Mouse (Mus musculus): ENCODE results near the gene Optc. TPM values are rescaled to one million over a fixed set of nuclear protein-coding genes. Genes with fewer than 3 reads are reported as not detected.

The Optc gene
- polyA plus RNA-seq, 1 experiment from 2014 or later: 0.39 TPM

GRCm38 (mm10) chr1:133881813-133882212 is 26.0 kb downstream of the Optc start:
- TF ChIP-seq CTCF (IDR thresholded peaks at IDR 0.05; ENCODE audit: low read depth): no peak
- DNase-seq (ENCODE audit: low spot score): no peak
- 0 out of 2 replicates have a peak overlapping the region, but pooled peaks have one; percentile 31 for H3K27ac ChIP-seq

GRCm38 (mm10) chr1:133878825-133879423 is 28.9 kb downstream of the Optc start:
- Histone ChIP-seq H3K4me1 (replicated peaks; ENCODE audit: insufficient read depth, low read length) (peaks cover 7% of the 10 kb centered on the region; the same call in 1 of the 2 replicates), H3K36me3 (ENCODE audit: insufficient read depth, low read length) (no peaks in the 10 kb centered on the region), H3K9me3 (replicated peaks; ENCODE audit: low read length) (no peaks in the 10 kb centered on the region), H3K27me3 (ENCODE audit: insufficient read depth, low read length) (no peaks in the 10 kb centered on the region), H3K4me3 (replicated peaks; ENCODE audit: low read depth, low read length) (no peak overlapping the region), H3K4me2 (ENCODE audit: low read length) (no peak overlapping the region), H3K27ac (no peak overlapping the region), H3K9ac (ENCODE audit: low read depth, low read length) (no peak overlapping the region)
- TF ChIP-seq CTCF (IDR thresholded peaks at IDR 0.05; ENCODE audit: low read depth): no peak
- DNase-seq (ENCODE audit: low spot score): peak; percentile 75
- WGBS: 30% methylated on average over 12 of the region's 12 CpGs
- no peak; the same call in 1 of the 2 replicates for ATAC-seq (replicated peaks; ENCODE audit: low FRiP score, low read depth)

More at GRCm38 (mm10) chr1:133881813-133882212, 26.0 kb downstream of the Optc start:
- ATAC-seq (replicated peaks; ENCODE audit: low FRiP score, low read depth): no peak
- Histone ChIP-seq H3K4me2 (ENCODE audit: low read length) (no peak overlapping the region), H3K9ac (ENCODE audit: low read depth, low read length) (no peak overlapping the region), H3K27me3 (ENCODE audit: insufficient read depth, low read length) (no peaks in the 10 kb centered on the region), H3K9me3 (replicated peaks; ENCODE audit: low read length) (no peaks in the 10 kb centered on the region), H3K4me1 (replicated peaks; ENCODE audit: insufficient read depth, low read length) (peaks cover 16% of the 10 kb centered on the region), H3K36me3 (ENCODE audit: insufficient read depth, low read length) (no peaks in the 10 kb centered on the region), H3K4me3 (replicated peaks; ENCODE audit: low read depth, low read length) (no peak overlapping the region)
- WGBS: 42% methylated on average over 6 of the region's 6 CpGs

- peak; percentile 60 for ATAC-seq (replicated peaks; ENCODE audit: low FRiP score, low read depth)
- Histone ChIP-seq H3K27ac (no peak overlapping the region), H3K4me3 (replicated peaks; ENCODE audit: low read depth, low read length) (no peak overlapping the region)
These were observed 30.9 kb downstream of the Optc start for GRCm38 (mm10) chr1:133876936-133877335.

GRCm38 (mm10) chr1:133873086-133873813 is 34.5 kb downstream of the Optc start:
- no peaks in the 10 kb centered on the region for H3K4me1 ChIP-seq (replicated peaks; ENCODE audit: insufficient read depth, low read length)
- no peak for TF ChIP-seq CTCF (IDR thresholded peaks at IDR 0.05; ENCODE audit: low read depth)
- no peaks in the 10 kb centered on the region for H3K36me3 ChIP-seq (ENCODE audit: insufficient read depth, low read length)
- H3K27ac ChIP-seq: no peak overlapping the region
- DNase-seq (ENCODE audit: low spot score): no peak
- WGBS: 82% methylated on average over 6 of the region's 6 CpGs
- no peaks in the 10 kb centered on the region for H3K9me3 ChIP-seq (replicated peaks; ENCODE audit: low read length)
- ATAC-seq (replicated peaks; ENCODE audit: low FRiP score, low read depth): no peak
- no peak overlapping the region for H3K4me2 ChIP-seq (ENCODE audit: low read length)
- no peak overlapping the region for H3K9ac ChIP-seq (ENCODE audit: low read depth, low read length)
- no peaks in the 10 kb centered on the region for H3K27me3 ChIP-seq (ENCODE audit: insufficient read depth, low read length)
- no peak overlapping the region for H3K4me3 ChIP-seq (replicated peaks; ENCODE audit: low read depth, low read length)

More at GRCm38 (mm10) chr1:133876936-133877335, 30.9 kb downstream of the Optc start:
- Histone ChIP-seq H3K9me3 (replicated peaks; ENCODE audit: low read length) (no peaks in the 10 kb centered on the region), H3K36me3 (ENCODE audit: insufficient read depth, low read length) (no peaks in the 10 kb centered on the region), H3K4me2 (ENCODE audit: low read length) (no peak overlapping the region), H3K9ac (ENCODE audit: low read depth, low read length) (no peak overlapping the region), H3K4me1 (replicated peaks; ENCODE audit: insufficient read depth, low read length) (peaks cover 4% of the 10 kb centered on the region; the same call in 1 of the 2 replicates), H3K27me3 (ENCODE audit: insufficient read depth, low read length) (no peaks in the 10 kb centered on the region)
- no peak for TF ChIP-seq CTCF (IDR thresholded peaks at IDR 0.05; ENCODE audit: low read depth)
- DNase-seq (ENCODE audit: low spot score): no peak
- WGBS: 66% methylated on average over 7 of the region's 7 CpGs

GRCm38 (mm10) chr1:133871241-133871640 is 36.6 kb downstream of the Optc start:
- Histone ChIP-seq H3K9me3 (replicated peaks; ENCODE audit: low read length) (no peaks in the 10 kb centered on the region), H3K36me3 (ENCODE audit: insufficient read depth, low read length) (no peaks in the 10 kb centered on the region), H3K27me3 (ENCODE audit: insufficient read depth, low read length) (no peaks in the 10 kb centered on the region), H3K4me1 (replicated peaks; ENCODE audit: insufficient read depth, low read length) (no peaks in the 10 kb centered on the region), H3K4me2 (ENCODE audit: low read length) (no peak overlapping the region), H3K9ac (ENCODE audit: low read depth, low read length) (no peak overlapping the region), H3K4me3 (replicated peaks; ENCODE audit: low read depth, low read length) (no peak overlapping the region), H3K27ac (no peak overlapping the region)
- DNase-seq (ENCODE audit: low spot score): no peak
- WGBS: 78% methylated on average over 10 of the region's 10 CpGs
- no peak for TF ChIP-seq CTCF (IDR thresholded peaks at IDR 0.05; ENCODE audit: low read depth)
- no peak for ATAC-seq (replicated peaks; ENCODE audit: low FRiP score, low read depth)

GRCm38 (mm10) chr1:133869221-133869620 is 38.6 kb downstream of the Optc start:
- no peak overlapping the region for H3K27ac ChIP-seq
- TF ChIP-seq CTCF (IDR thresholded peaks at IDR 0.05; ENCODE audit: low read depth): no peak
- no peaks in the 10 kb centered on the region for H3K27me3 ChIP-seq (ENCODE audit: insufficient read depth, low read length)
- 0 out of 2 replicates have a peak, but pooled peaks cover under 1% of the 10 kb centered on the region for H3K4me1 ChIP-seq (replicated peaks; ENCODE audit: insufficient read depth, low read length)
- ATAC-seq (replicated peaks; ENCODE audit: low FRiP score, low read depth) (no peak), DNase-seq (ENCODE audit: low spot score) (no peak)
- WGBS: 32% methylated on average over 2 of the region's 2 CpGs
- H3K9me3 ChIP-seq (replicated peaks; ENCODE audit: low read length): no peaks in the 10 kb centered on the region
- no peak overlapping the region for H3K4me2 ChIP-seq (ENCODE audit: low read length)
- H3K9ac ChIP-seq (ENCODE audit: low read depth, low read length): no peak overlapping the region
- H3K4me3 ChIP-seq (replicated peaks; ENCODE audit: low read depth, low read length): no peak overlapping the region
- no peaks in the 10 kb centered on the region for H3K36me3 ChIP-seq (ENCODE audit: insufficient read depth, low read length)

Data from kidney, postnatal 0 days (tissue).